Mouse (Mus musculus): ENCODE data around the gene Lrrc36. TPM values are rescaled to one million over a fixed set of nuclear protein-coding genes. Genes with fewer than 3 reads are reported as not detected.
A peak's percentile ranks its signal among the peaks of the same experiment; 100 is the strongest.

The Lrrc36 gene
- total and polyA plus RNA-seq, 3 experiments, result 0.19 to 0.34 (median 0.26) TPM

GRCm38 (mm10) chr8:105476628-105477413 lies 63.5 kb downstream of the Lrrc36 start:
- H3K9ac ChIP-seq (ENCODE audit: insufficient read depth, low read depth), result no peak overlapping the region
- in situ Hi-C loops (cut with MboI; ENCODE audit: low pct_ligation_motif_present, low pct_unique_long_range_greater_than_20kb, low sequenced_read_pairs) (loop anchor here (10.0 kb wide), 1 partner anchor 112 kb away; no protein-coding TSS in a partner anchor), dilution Hi-C loops (cut with MboI; ENCODE audit: extremely low pct_ligation_motif_present, extremely low pct_unique_long_range_greater_than_20kb, low sequenced_read_pairs) (no loop called here)

GRCm38 (mm10) chr8:105477792-105478191 lies 64.4 kb downstream of the Lrrc36 start:
- dilution Hi-C loops (cut with MboI; ENCODE audit: extremely low pct_ligation_motif_present, extremely low pct_unique_long_range_greater_than_20kb, low sequenced_read_pairs), result no loop called here
- in situ Hi-C loops (cut with MboI; ENCODE audit: low pct_ligation_motif_present, low pct_unique_long_range_greater_than_20kb, low sequenced_read_pairs), result loop anchor here (10.0 kb wide), 1 partner anchor 113 kb away; no protein-coding TSS in a partner anchor

More at GRCm38 (mm10) chr8:105476628-105477413, 63.5 kb downstream of the Lrrc36 start:
- Histone ChIP-seq H3K79me2 (replicated peaks; ENCODE audit: control insufficient read depth, extremely low read depth, insufficient read depth, poor library complexity, severe bottlenecking) (no peaks in the 10 kb centered on the region), H3K4me1 (ENCODE audit: control insufficient read depth in 1 of 2, insufficient read depth in 2 of 2) (no peaks in the 10 kb centered on the region), H3K9me3 (replicated peaks; ENCODE audit: low read length) (no peaks in the 10 kb centered on the region), H3K27ac (ENCODE audit: insufficient read depth, low read depth) (no peak overlapping the region), H3K4me3 (replicated peaks in 1 of 3; ENCODE audit: low read depth in 2 of 3, low read length in 2 of 3, poor library complexity in 1 of 3) (no peak overlapping the region), H3K36me3 (replicated peaks in 1 of 2; ENCODE audit: control insufficient read depth in 1 of 2, insufficient read depth in 1 of 2, low read length in 1 of 2) (peaks cover 0 to 27% of the 10 kb centered on the region in 2 experiments), H3K4me2 (ENCODE audit: insufficient read depth, low read depth, poor library complexity, severe bottlenecking) (no peak overlapping the region), H3K27me3 (replicated peaks) (no peaks in the 10 kb centered on the region)
- DNase-seq (ENCODE audit: extremely low read depth), result peak; percentile 38
- TF ChIP-seq ZNF384 (IDR thresholded peaks at IDR 0.05; ENCODE audit: low read depth, low read length) (0 out of 2 replicates have a peak, but pooled peaks have one; percentile 36), CTCF (conservative IDR thresholded peaks at IDR 0.05 in 1 of 2, IDR thresholded peaks at IDR 0.05 in 1 of 2; ENCODE audit: low read depth in 2 of 2, low read length in 2 of 2) (peak; percentile 29 to 94; a peak in 3 of 4 replicates), MAX (IDR thresholded peaks at IDR 0.05; ENCODE audit: low read length) (no peak), UBTF (IDR thresholded peaks at IDR 0.05; ENCODE audit: low read depth, low read length) (no peak), SMC3 (IDR thresholded peaks at IDR 0.05; ENCODE audit: low read depth, low read length) (peak; percentile 94), RAD21 (IDR thresholded peaks at IDR 0.05; ENCODE audit: low read depth, low read length) (peak; percentile 76), ETS1 (conservative IDR thresholded peaks at IDR 0.05; ENCODE audit: low read depth, low read length) (no peak), USF1 (IDR thresholded peaks at IDR 0.05; ENCODE audit: low read depth, low read length) (no peak)

GRCm38 (mm10) chr8:105481013-105481412 lies 67.6 kb downstream of the Lrrc36 start:
- no peak overlapping the region for H3K27ac ChIP-seq (ENCODE audit: insufficient read depth, low read depth)
- no peaks in the 10 kb centered on the region for H3K9me3 ChIP-seq (replicated peaks; ENCODE audit: low read length)
- DNase-seq (ENCODE audit: extremely low read depth), result no peak
- in situ Hi-C loops (cut with MboI; ENCODE audit: low pct_ligation_motif_present, low pct_unique_long_range_greater_than_20kb, low sequenced_read_pairs) (no loop called here), dilution Hi-C loops (cut with MboI; ENCODE audit: extremely low pct_ligation_motif_present, extremely low pct_unique_long_range_greater_than_20kb, low sequenced_read_pairs) (no loop called here)
- no peak overlapping the region for H3K4me2 ChIP-seq (ENCODE audit: insufficient read depth, low read depth, poor library complexity, severe bottlenecking)
- 0 out of 4 replicates have a peak, but pooled peaks cover 0 to 3% of the 10 kb centered on the region in 2 experiments for H3K4me1 ChIP-seq (ENCODE audit: control insufficient read depth in 1 of 2, insufficient read depth in 2 of 2)
- no peaks in the 10 kb centered on the region for H3K27me3 ChIP-seq (replicated peaks)
- no peak overlapping the region for H3K9ac ChIP-seq (ENCODE audit: insufficient read depth, low read depth)
- no peaks in the 10 kb centered on the region for H3K79me2 ChIP-seq (replicated peaks; ENCODE audit: control insufficient read depth, extremely low read depth, insufficient read depth, poor library complexity, severe bottlenecking)
- no peak overlapping the region for H3K4me3 ChIP-seq (replicated peaks in 1 of 3; ENCODE audit: low read depth in 2 of 3, low read length in 2 of 3, poor library complexity in 1 of 3)
- peaks cover 0 to 18% of the 10 kb centered on the region in 2 experiments for H3K36me3 ChIP-seq (replicated peaks in 1 of 2; ENCODE audit: control insufficient read depth in 1 of 2, insufficient read depth in 1 of 2, low read length in 1 of 2)
- TF ChIP-seq POLR2AphosphoS2 (IDR thresholded peaks at IDR 0.05; ENCODE audit: low read depth, low read length) (no peak), RCOR1 (conservative IDR thresholded peaks at IDR 0.05; ENCODE audit: low read depth, low read length) (no peak), MAX (IDR thresholded peaks at IDR 0.05; ENCODE audit: low read length) (no peak), KAT2A (IDR thresholded peaks at IDR 0.05; ENCODE audit: insufficient replicate concordance, low read length) (no peak), JUN (IDR thresholded peaks at IDR 0.05; ENCODE audit: insufficient read depth, low read depth, low read length) (no peak), MAFK (IDR thresholded peaks at IDR 0.05; ENCODE audit: insufficient replicate concordance, low read length) (no peak), RAD21 (IDR thresholded peaks at IDR 0.05; ENCODE audit: low read depth, low read length) (no peak), USF1 (IDR thresholded peaks at IDR 0.05; ENCODE audit: low read depth, low read length) (no peak), TBP (conservative IDR thresholded peaks at IDR 0.05; ENCODE audit: low read depth, low read length) (no peak), MXI1 (IDR thresholded peaks at IDR 0.05; ENCODE audit: low read depth, low read length) (no peak), MYC (IDR thresholded peaks at IDR 0.05; ENCODE audit: low read depth, low read length) (no peak), ZNF384 (IDR thresholded peaks at IDR 0.05; ENCODE audit: low read depth, low read length) (no peak), PAX5 (IDR thresholded peaks at IDR 0.05; ENCODE audit: low read length) (no peak), ELF1 (IDR thresholded peaks at IDR 0.05; ENCODE audit: low read depth, low read length) (no peak), NELFE (IDR thresholded peaks at IDR 0.05; ENCODE audit: low read depth, low read length) (no peak), ZKSCAN1 (IDR thresholded peaks at IDR 0.05; ENCODE audit: borderline replicate concordance, low read depth, low read length) (no peak), UBTF (IDR thresholded peaks at IDR 0.05; ENCODE audit: low read depth, low read length) (no peak)

More at GRCm38 (mm10) chr8:105477792-105478191, 64.4 kb downstream of the Lrrc36 start:
- Histone ChIP-seq H3K4me1 (ENCODE audit: control insufficient read depth in 1 of 2, insufficient read depth in 2 of 2) (no peaks in the 10 kb centered on the region), H3K36me3 (replicated peaks in 1 of 2; ENCODE audit: control insufficient read depth in 1 of 2, insufficient read depth in 1 of 2, low read length in 1 of 2) (peaks cover 0 to 24% of the 10 kb centered on the region in 2 experiments), H3K27ac (ENCODE audit: insufficient read depth, low read depth) (no peak overlapping the region), H3K9me3 (replicated peaks; ENCODE audit: low read length) (no peaks in the 10 kb centered on the region), H3K27me3 (replicated peaks) (no peaks in the 10 kb centered on the region), H3K4me2 (ENCODE audit: insufficient read depth, low read depth, poor library complexity, severe bottlenecking) (no peak overlapping the region), H3K79me2 (replicated peaks; ENCODE audit: control insufficient read depth, extremely low read depth, insufficient read depth, poor library complexity, severe bottlenecking) (no peaks in the 10 kb centered on the region), H3K4me3 (replicated peaks in 1 of 3; ENCODE audit: low read depth in 2 of 3, low read length in 2 of 3, poor library complexity in 1 of 3) (no peak overlapping the region), H3K9ac (ENCODE audit: insufficient read depth, low read depth) (no peak overlapping the region)
- TF ChIP-seq EP300 (IDR thresholded peaks at IDR 0.05; ENCODE audit: low read length) (no peak), MEF2A (IDR thresholded peaks at IDR 0.05; ENCODE audit: borderline replicate concordance, low read depth, low read length) (no peak), RAD21 (IDR thresholded peaks at IDR 0.05; ENCODE audit: low read depth, low read length) (no peak), GABPA (IDR thresholded peaks at IDR 0.05; ENCODE audit: insufficient replicate concordance, low read depth, low read length) (no peak), CTCF (conservative IDR thresholded peaks at IDR 0.05 in 1 of 2, IDR thresholded peaks at IDR 0.05 in 1 of 2; ENCODE audit: low read depth in 2 of 2, low read length in 2 of 2) (no peak), ZKSCAN1 (IDR thresholded peaks at IDR 0.05; ENCODE audit: borderline replicate concordance, low read depth, low read length) (no peak), ZNF384 (IDR thresholded peaks at IDR 0.05; ENCODE audit: low read depth, low read length) (no peak), USF1 (IDR thresholded peaks at IDR 0.05; ENCODE audit: low read depth, low read length) (no peak)
- no peak for DNase-seq (ENCODE audit: extremely low read depth)
